Mouse (Mus musculus) heart, postnatal 0 days (tissue): ENCODE results near the gene Mtus2.
A peak's percentile ranks its signal among the peaks of the same experiment; 100 is the strongest.

ENCODE experiments used
- CTCF ChIP-seq: IDR thresholded peaks from 2 replicates; pipeline ENCODE4 v1.5.1; 2016; ENCODE audit warnings: antibody characterized with exemption, control low read depth, low read depth
- EP300 ChIP-seq: IDR thresholded peaks from 2 replicates; pipeline ENCODE4 v1.6.1; 2016; ENCODE audit warnings: antibody characterized with exemption, low read depth

DNA sequence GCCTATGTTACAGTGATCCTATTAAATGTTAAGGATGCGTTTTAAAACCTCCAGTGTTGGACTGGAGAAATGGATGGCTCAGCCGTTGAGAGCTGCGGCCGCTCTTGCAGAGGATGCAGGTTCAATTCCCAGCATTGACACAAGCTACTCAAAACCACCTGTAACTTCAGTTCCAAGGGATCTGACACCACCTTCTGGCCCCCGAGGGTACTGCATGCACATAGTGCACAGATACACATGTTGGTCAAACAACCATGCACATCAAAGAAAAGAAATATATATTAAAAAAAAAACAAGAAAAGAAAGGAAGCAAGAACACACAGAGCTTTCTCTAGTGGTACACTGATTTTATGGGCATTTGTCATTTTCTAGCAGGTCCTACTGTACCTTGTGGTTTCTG is 116.3 kb downstream of the Mtus2 start:
- TF ChIP-seq CTCF (0 out of 2 replicates have a peak, but pooled peaks have one; percentile 2), EP300 (no peak)
